Mouse (Mus musculus) thymus, postnatal 14 days (tissue): ENCODE data around the gene Tbxas1.

Experiments
- DNase-seq: peaks from one replicate; pipeline ENCODE4 v3.0.0; 2021

The Tbxas1 gene

GRCm38 (mm10) chr6:38923870-38924817 is 48.9 kb downstream of the Tbxas1 start:
- no peak for DNase-seq

GRCm38 (mm10) chr6:38925719-38926118 is 50.5 kb downstream of the Tbxas1 start:
- peak; percentile 26 for DNase-seq

DNA sequence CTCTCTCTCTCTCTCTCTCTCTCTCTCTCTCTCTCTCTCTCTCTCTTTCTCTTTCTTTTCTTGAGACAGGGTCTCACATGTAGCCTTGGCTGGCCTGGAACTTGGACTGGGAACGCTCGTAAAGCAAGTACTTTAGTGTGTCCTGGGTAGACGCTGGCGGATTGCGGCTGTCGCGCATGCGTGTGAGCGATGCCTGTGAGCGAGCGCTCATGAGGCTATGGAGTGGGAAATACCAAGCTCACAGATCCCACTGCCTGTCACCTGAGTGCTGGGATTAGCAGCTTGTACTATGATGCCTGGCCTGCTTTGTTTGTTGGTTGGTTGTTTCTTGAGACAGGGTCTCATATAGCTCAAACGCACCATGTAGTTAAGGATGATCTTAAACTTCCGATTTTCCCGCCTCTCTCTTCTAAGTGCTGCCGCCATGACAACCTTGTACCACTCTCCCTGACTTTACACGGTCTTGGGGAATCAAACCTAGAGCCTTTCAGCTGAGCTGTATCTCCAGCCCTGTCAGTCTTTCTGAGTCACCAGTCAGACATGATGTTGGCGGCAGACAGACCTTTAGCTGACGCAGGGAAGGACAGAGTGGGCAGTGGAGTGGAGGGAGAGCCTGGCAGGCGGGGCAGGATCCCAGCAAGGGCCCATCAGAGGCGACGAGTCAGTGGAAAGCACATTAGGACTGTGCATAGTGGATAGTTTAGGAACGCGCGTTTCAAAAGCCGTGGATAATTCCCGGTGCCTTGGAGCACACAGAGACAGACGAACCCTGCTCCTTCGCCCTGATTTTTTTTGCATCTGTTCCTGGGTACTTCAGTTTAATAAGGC is 51.1 kb downstream of the Tbxas1 start:
- DNase-seq: no peak

DNA sequence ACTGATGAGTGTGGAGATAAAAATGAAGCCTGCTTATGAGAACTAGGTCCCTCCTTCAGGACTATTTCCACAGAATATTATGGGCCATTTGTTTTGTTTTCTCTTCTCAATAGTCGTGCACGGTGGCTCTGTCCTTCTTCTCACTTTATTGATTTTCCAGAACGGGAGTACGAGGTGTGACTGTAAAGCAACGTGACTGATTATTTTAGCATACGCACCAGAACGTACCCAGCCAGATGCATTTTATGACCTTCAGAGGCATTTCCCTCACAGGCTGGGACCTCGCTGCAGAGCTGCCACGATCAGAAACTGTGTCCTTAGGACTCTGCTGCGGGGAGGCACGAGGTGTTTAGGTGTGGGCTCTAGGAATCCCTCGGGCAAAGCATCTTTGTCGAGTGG is 51.8 kb downstream of the Tbxas1 start:
- no peak for DNase-seq

- no peak for DNase-seq
Measured at GRCm38 (mm10) chr6:38928489-38928888, 53.3 kb downstream of the Tbxas1 start.

DNA sequence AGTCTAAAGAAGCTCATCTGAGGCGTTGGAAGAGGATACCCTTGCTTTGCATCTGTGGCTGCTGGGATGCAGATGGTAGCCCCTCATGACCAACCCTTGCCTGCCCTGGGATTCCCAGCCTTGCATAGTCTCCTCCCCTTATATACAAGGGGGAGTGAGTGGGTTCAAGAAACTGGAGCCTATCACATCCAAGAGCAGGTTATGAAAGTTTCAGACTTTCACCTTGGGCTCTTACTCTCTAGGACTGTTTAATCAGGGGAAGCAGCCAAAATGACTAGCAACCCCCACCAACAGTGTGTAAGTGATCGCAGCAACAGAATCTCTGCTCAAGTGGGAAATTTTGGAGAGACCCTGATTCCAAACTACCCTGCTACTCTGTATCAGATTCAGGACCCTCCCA is 60.8 kb downstream of the Tbxas1 start:
- no peak for DNase-seq

GRCm38 (mm10) chr6:38938421-38938820 is 63.2 kb downstream of the Tbxas1 start:
- no peak for DNase-seq

- DNase-seq: no peak
Measured at GRCm38 (mm10) chr6:38939096-38939495, 63.9 kb downstream of the Tbxas1 start.

GRCm38 (mm10) chr6:38941016-38941415 is 65.8 kb downstream of the Tbxas1 start:
- DNase-seq: no peak

DNA sequence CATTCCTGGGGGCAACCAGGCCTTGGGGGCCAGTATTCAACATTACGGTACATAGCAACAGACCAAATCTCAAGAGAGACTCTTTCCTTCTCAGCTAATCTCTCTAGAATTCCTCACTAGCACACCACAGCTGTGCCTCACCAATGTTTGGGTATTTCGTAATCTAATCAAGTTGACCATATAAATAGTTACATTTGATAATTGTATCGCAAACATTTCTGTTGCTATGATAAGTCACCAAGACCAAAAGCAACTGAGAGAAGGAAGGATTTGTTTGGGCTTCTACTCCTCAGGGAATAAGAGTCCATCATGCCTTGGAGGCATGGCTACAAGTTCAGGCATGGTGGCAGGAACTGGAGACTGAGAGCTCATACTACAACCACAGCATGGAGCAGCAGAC is 67.6 kb downstream of the Tbxas1 start:
- DNase-seq: no peak

- no peak for DNase-seq
Measured at GRCm38 (mm10) chr6:38944392-38944791, 69.2 kb downstream of the Tbxas1 start.

DNA sequence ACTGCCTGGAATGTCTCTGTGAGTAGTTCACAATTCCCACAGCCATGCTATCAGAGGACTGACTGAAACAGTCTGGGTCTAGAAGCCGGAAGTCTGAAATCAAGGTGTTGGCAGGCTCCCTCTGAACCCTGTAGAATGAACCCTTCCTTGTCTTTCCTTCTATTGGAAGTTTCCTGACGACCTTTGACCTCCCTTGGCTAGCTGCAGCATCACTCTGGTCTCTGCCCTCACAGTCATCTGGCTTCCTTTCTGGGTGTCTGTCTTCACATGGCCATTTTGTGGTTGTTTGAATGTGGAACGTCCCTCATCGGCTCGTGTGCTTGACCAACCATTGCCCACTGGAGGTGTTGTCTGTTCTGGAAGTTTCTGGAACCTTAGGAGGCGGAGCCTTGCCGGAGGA is 69.6 kb downstream of the Tbxas1 start:
- no peak for DNase-seq

- DNase-seq: no peak
Measured at GRCm38 (mm10) chr6:38945681-38946080, 70.5 kb downstream of the Tbxas1 start.

GRCm38 (mm10) chr6:38947282-38947681 is 72.1 kb downstream of the Tbxas1 start:
- no peak for DNase-seq

DNA sequence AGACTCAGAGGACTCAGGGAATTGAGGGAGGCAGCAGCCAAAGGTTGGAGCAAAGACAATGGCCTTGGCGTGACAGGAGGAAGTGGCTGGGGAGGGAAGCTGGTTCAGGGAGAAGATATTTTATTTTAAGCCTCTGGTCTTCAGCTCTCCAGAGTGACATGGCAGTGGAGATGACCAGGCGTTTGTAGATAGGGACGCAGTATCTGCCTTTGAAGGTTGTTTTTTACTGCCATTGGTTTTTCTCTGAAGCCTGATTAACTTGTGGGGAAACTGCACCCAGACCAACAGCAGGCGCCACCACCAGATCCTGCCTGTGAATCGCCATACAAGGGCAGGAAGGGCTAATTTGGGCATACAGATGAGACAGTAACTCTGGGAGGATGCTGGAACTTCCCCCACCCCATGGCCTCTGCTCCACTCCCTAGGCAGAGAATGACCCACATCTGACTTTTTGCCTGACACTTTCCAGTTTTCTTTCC is 74.5 kb downstream of the Tbxas1 start:
- no peak for DNase-seq

GRCm38 (mm10) chr6:38950341-38950740 is 75.1 kb downstream of the Tbxas1 start:
- DNase-seq: no peak

DNA sequence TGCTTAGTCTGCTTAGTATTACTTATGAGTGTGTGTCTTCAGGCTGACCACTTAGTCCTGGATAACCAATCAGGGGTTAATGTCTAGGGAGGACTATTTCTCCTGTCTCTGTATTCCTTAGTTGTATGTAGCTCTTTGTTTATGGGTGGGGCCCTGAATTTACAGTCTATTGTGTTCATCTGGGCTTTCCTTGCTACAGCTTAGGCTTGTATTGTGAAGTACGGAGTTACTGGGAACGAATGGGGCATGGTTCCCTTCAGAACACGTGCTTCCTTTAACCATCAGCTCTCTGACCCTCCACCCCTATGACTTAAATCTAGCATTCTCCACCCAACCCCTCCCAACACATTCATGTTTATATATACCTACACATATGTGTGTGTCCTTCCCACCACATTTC is 75.6 kb downstream of the Tbxas1 start:
- no peak for DNase-seq

- DNase-seq: no peak
Measured at GRCm38 (mm10) chr6:38956641-38957040, 81.4 kb downstream of the Tbxas1 start.

GRCm38 (mm10) chr6:38957246-38957645 is 82.0 kb downstream of the Tbxas1 start:
- DNase-seq: no peak

GRCm38 (mm10) chr6:38959502-38959901 is 84.3 kb downstream of the Tbxas1 start:
- no peak for DNase-seq

- no peak for DNase-seq
Measured at GRCm38 (mm10) chr6:38960367-38960766, 85.2 kb downstream of the Tbxas1 start.

GRCm38 (mm10) chr6:38960791-38961426 is 85.7 kb downstream of the Tbxas1 start:
- DNase-seq: no peak

- no peak for DNase-seq
Measured at GRCm38 (mm10) chr6:38961427-38962033, 86.3 kb downstream of the Tbxas1 start.
